Mouse (Mus musculus): ENCODE measurements around the gene Clcn7. TPM values are rescaled to one million over a fixed set of nuclear protein-coding genes. Genes with fewer than 3 reads are reported as not detected.

Gene Clcn7
- total RNA-seq, 2 experiments from 2014 or later: 42.0 to 43.8 TPM

- DNase-seq: peak in 1 of 2 experiments; percentile 18
Observed at GRCm38 (mm10) chr17:25211705-25212104, 78.5 kb downstream of the Clcn7 start.

Other genes with a start within 250 kb of the Clcn7 start
- gene Nubp2, start 247.0 kb upstream of the Clcn7 start, total RNA-seq (2021): 10 to 100 TPM; 47.7 to 57.9 TPM
- gene Spsb3, start 246.7 kb upstream of the Clcn7 start, total RNA-seq (2021): 10 to 100 TPM; 31.2 to 34.7 TPM
- gene Eme2, start 238.3 kb upstream of the Clcn7 start, total RNA-seq (2021): 10 to 100 TPM; 41.0 to 42.3 TPM
- 100 to 1,000 TPM; 109 to 177 TPM for gene Mrps34, start 238.3 kb upstream of the Clcn7 start, total RNA-seq (2021)
- 100 to 1,000 TPM in 1 of 2 experiments, 10 to 100 TPM in 1; 51.3 to 113 TPM for gene Nme3, start 236.9 kb upstream of the Clcn7 start, total RNA-seq (2021)
- gene Mapk8ip3, start 196.4 kb upstream of the Clcn7 start, total RNA-seq (2021): 100 to 1,000 TPM in 1 of 2 experiments, 10 to 100 TPM in 1; 82.1 to 126 TPM
- gene Jpt2, start 172.7 kb upstream of the Clcn7 start, total RNA-seq (2021): 10 to 100 TPM; 25.1 to 26.4 TPM
- 10 to 100 TPM; 18.8 to 21.5 TPM for gene Cramp1l, start 117.6 kb upstream of the Clcn7 start, total RNA-seq (2021)
- gene Ift140, start 117.3 kb upstream of the Clcn7 start, total RNA-seq (2021): 10 to 100 TPM; 18.9 to 32.1 TPM
- 10 to 100 TPM; 31.4 to 39.7 TPM for gene Tmem204, start 49.8 kb upstream of the Clcn7 start, total RNA-seq (2021)
- gene Telo2, start 17.4 kb upstream of the Clcn7 start, total RNA-seq (2021): 10 to 100 TPM; 19.7 to 22.4 TPM
- gene Ptx4, start 12.6 kb upstream of the Clcn7 start, total RNA-seq (2021): not detected
- gene Ccdc154, start 29.1 kb downstream of the Clcn7 start, total RNA-seq (2021): not detected
- gene Gm38655, start 42.1 kb downstream of the Clcn7 start, total RNA-seq (2021): under 1 TPM in 1 of 2 experiments, not detected in 1; 0.43 TPM
- gene BC003965, start 51.2 kb downstream of the Clcn7 start, total RNA-seq (2021): 10 to 100 TPM; 18.7 to 20.7 TPM
- 10 to 100 TPM; 16.5 to 17.6 TPM for gene Unkl, start 55.0 kb downstream of the Clcn7 start, total RNA-seq (2021)
- 10 to 100 TPM; 41.2 to 43.2 TPM for gene Gnptg, start 106.7 kb downstream of the Clcn7 start, total RNA-seq (2021)
- 10 to 100 TPM; 23.1 to 29.0 TPM for gene Tsr3, start 106.8 kb downstream of the Clcn7 start, total RNA-seq (2021)
- gene Baiap3, start 123.0 kb downstream of the Clcn7 start, total RNA-seq (2021): 10 to 100 TPM in 1 of 2 experiments, 1 to 10 TPM in 1; 6.9 to 10.7 TPM
- 100 to 1,000 TPM; 242 to 248 TPM for gene Ube2i, start 141.2 kb downstream of the Clcn7 start, total RNA-seq (2021)
- gene Prss34, start 165.0 kb downstream of the Clcn7 start, total RNA-seq (2021): under 1 TPM; 0.30 to 0.43 TPM
- gene Prss28, start 175.3 kb downstream of the Clcn7 start, total RNA-seq (2021): not detected
- not detected for gene Prss29, start 185.3 kb downstream of the Clcn7 start, total RNA-seq (2021)
- gene Tpsab1, start 212.2 kb downstream of the Clcn7 start, total RNA-seq (2021): 1 to 10 TPM in 1 of 2 experiments, under 1 TPM in 1; 0.63 to 1.2 TPM
- gene Tpsb2, start 232.9 kb downstream of the Clcn7 start, total RNA-seq (2021): 1 to 10 TPM; 2.8 to 3.2 TPM
- gene Tpsg1, start 235.9 kb downstream of the Clcn7 start, total RNA-seq (2021): not detected